Mouse (Mus musculus): ENCODE data around the gene Hdac7.

DNA sequence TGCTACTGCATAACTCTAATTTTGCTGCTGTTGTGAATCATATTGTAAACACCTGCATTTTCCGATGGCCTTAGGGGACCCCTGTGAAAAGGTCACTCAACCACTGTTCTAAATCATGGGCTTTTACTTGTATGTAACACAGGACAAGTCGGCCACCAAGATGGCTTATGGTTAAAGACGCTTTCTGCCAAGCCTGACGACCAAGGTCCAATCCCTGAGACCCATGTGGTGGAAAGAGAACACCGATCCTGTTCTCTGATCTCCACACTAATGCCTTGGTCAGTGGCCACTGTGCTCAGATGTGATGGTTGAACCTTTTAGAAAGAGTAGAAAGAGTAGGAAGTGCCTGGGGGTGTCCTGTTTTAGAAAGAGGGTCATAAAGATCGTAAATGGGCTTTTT is 67.4 kb downstream of the Hdac7 start:
- TF ChIP-seq CTCF (IDR thresholded peaks at IDR 0.05; ENCODE audit: insufficient read depth, low read length) (no peak), POLR2A (IDR thresholded peaks at IDR 0.05; ENCODE audit: borderline replicate concordance, extremely low read depth, low read depth, low read length) (no peak)
